Mouse (Mus musculus) mature B cell (primary cell): ENCODE measurements around the gene Opcml.

ENCODE experiments used
- in situ Hi-C: fragments of 300-500 bp; cut with MboI; formaldehyde crosslinking; loops from 2 replicates; pipeline ENCODE4 v1.14.3; 2019

Opcml gene

DNA sequence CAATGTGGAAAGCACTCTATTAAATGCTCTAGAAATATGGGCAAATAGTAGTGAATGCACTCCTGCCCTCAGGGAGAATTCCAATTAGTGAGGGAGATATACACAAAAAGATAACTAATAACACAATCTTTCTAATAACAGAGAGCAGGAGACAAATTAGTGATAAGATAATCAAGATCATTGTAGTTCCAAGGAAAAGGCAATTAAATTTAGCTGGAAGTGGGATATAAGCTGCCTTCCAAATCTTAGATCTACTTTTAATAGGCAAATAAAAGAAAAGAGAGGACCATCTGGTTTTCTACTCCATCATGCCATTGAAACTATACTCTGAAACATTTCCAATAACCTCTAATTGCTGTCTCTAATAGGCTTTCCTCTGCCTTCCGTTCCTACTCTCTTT is 742.6 kb downstream of the Opcml start:
- in situ Hi-C loops, result no loop called here

DNA sequence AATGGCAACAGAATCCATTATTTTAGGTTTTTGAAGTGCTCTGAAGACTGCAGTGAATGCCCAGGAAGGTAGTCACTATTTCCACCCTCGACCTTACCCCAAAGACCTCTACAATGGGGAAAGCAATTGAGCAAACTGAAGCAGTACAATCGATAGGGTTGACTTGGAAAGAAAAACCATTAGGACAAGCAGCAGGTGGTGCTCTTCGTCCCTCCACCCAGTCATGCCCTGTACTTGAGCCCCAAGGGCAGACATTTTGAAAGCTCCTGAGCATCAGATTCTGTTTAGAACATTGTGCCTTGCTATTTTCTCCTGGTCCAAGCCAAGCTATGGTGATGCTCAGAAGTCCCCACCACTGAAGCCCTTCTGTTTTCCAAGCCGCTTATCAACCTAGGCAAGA is 744.4 kb downstream of the Opcml start:
- in situ Hi-C loops, result no loop called here

DNA sequence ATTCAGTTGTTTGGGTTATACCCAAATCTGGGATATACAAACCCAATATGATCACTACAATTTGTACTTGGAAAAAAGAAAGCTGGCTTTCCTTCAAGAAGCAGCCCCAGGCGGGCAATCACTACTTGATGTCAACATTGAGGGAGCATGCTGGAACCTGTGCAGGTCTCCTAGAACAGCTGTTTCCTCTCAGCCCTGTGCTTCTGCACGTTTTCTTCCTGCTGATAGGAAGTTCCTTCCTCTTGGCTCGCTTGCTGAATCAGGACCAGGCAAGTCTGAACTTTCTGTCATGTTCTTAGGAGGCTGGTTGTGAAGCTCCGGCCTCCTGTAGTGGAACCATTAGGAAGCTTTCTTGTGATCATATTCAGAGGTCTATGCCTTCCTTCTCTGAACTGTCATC is 746.1 kb downstream of the Opcml start:
- in situ Hi-C loops, result no loop called here

DNA sequence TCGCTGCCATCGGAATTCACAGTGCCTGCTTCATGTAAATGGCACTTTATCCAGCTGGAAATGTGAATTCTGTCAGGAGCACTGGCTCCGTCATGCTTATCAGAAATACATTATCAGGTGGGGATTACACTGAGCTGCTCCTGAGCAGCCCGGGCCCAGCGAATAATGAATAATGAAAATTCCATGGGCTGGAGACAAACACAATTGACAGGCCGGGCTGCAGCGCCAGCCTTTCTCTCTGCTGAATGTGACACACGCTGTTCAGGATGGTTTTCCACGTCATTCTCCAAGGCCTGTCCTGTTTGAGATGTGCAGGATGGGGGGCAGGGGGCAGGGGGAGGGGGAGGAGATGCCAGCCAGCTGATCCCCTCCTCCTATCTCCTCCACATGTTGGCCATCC is 757.6 kb downstream of the Opcml start:
- in situ Hi-C loops, result no loop called here

DNA sequence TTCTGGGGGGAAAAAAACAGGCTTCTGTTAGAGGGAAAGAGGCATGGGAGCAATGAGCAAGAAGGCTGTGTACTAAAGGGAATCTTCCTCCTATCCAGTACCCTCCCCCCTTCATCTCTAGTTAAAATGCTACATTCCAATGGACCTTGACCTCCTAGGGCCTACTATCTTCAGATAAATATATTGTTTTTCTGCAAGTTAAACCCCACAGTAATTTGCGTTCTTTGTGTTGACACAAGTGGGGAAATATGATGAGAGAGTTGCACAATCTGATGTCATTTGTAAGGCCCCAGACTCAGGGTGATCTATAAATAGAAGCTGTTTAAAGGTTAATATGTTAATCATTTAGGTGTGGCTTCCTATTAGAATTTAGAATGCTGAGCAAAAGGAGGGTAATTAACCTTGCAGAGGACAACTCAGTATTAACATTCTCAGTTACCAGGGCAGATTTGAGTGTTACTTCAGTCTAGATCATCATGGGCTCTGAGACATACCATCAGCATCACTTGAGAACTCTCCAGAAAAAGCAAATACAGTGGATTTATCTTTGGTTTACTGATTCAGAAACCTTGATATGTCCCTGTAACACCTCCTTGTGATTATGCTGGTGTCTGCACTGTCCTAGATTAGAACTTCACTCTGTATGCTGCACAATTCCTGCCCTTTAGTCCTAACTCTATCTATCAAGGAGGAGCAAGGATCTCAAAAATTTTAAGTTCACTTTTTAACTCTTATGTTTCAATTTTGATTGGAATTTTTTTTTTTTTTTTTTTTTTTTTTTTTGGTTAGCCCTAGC is 762.0 kb downstream of the Opcml start:
- in situ Hi-C loops, result no loop called here

DNA sequence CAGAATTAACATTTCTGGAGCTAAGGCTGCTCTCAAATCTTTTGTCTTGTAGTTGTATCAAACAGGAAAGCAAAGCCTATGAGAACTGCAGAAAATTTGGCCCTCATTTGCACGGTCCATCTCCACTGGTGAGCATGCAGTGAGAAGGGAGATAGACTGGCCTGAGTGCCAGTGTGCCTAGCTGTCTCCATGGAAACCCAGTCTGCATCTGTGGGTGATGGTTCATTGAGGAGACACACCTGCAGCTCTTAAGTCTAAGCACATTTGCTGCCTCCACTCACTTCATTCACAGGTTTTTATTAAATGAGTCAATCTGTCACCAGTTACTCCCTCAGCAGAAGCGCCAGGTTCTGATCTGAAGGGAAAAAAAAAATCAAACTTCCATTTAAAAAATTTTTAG is 768.1 kb downstream of the Opcml start:
- in situ Hi-C loops, result no loop called here

DNA sequence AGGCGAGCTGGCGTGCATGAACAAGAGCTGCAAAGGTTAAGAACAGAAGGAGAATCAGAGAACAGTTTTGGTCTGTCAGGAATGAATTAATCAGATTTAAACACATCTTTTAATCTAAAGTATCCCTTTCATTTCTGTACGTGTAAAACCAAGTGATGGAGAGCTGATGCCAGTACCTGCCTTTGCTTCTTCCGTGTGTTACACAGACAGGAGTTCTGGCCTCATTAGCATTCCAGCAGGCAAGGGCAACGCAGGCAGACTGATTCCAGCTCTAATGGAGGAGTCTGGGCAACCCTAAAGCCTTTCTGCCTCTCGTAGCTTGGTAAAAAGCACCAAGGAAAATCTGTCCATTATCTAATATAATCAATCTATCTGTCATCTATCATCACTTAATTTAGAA is 771.2 kb downstream of the Opcml start:
- in situ Hi-C loops, result no loop called here

DNA sequence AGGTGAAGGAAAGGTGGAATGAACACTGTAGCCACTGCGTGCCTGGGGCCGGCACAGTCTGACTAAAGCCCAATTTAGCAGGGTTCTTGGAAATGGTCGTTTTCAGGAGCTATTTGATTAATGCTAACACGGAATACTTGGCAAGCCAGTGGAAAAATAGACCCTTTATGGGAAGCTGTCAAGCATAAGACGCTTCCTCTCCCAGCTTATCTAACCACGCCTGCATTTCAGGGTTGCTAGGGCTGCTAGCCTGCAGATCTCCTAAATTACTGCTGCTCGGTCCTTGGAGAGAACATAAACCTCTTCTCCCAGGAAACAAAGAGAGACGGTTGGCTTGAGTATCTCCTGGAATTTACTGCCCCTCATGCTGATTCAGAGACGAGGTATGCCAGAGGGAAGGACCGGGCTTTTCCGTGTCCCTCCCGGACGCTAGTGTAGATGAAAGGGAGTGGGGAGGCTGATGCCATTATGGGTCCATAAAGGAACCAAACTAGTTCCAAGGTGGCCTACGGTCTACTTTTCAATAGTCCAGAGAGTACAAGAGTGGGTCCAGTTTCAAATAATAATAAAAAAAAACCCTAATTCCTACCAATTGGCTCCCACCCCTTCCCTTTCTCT is 772.6 kb downstream of the Opcml start:
- in situ Hi-C loops, result no loop called here

DNA sequence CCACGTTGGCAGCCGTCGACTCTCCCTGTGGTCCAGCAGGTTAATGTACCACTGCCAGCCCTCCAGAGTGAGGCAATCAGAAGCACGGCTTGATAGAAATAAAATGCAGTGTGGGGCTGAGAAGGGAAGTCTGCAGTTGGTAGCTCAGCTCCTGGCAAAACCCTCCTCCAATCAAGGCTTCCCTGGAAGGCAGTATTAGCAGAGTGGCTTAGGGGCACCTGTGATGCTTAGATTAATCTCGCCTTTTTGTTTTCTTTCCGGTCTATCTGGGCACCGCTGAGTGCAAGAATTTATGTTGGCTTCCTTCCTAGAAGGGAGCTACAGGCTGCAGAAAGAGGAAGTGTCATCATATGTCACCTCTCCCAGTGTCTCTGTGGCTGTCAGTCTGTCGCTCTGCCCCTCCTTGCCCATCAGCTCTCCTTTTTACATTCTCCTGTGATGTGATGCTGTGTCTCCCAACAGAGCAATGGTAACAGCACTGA is 778.5 kb downstream of the Opcml start:
- in situ Hi-C loops, result no loop called here

DNA sequence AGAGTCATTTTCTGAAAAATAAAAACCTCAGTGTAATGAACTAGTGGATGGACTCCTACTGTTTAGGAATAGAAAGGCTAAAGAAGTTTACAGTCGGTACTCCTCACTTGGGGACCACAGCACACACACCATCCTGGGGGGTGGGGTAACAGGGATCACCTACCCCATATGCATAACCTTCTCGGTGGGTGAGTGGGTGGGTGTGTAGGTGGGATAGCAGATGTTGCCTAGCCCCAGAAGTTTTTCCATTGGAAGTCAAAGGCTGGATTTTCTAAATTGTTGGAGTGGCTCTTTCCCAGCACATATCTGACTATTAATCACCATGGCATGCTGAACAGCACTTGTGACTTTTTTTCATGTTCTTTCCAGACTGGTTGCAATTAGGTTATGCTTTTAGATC is 779.2 kb downstream of the Opcml start:
- in situ Hi-C loops, result no loop called here

DNA sequence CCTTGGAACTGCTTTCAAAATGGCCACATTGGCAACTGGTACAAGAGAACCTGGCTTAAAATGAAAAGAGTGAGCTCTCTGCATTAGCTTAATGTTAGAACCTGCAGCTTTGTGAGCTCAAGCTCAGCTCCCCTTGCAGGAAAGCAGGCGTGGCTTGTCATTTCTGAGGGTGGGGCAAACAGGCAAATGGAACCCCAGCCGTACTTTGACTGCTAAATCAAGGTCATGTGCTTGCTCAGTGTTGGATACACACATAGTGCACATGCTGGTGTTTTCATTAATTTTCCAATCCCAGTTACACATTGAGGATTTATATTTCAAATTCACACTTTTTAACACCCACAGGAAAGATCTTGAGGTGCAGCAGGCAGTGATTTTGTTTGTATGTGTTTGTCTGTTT is 781.1 kb downstream of the Opcml start:
- in situ Hi-C loops, result no loop called here

DNA sequence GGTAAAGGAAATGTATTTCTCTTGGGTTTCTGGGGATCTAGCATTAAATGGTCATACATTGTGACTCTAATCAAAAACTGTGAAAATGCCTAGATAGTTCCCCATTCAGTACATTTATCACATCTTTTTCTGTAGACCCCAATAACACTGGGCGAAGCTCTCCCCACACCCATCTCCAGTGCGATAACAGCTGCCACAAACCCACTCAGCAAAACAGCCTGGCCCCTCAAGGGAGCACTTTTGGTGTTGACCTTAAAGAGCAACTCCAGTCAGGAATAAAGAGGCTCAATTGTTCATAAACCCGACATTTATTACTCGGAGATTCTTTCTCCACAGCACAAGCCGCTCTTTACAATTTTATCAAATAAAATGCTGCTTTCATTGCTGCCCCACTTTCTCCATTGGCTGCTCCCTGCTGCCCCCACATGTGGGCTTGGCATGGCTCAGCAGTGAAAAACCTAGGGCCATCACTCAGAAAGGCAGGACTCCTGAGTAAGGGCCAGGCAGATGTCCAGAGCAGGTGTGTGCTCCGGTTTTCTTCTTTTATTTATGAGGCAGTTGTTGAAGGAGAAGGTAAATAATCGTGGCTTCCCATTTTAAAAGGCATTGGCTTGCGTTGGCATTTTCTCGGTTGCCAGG is 781.7 kb downstream of the Opcml start:
- in situ Hi-C loops, result no loop called here

DNA sequence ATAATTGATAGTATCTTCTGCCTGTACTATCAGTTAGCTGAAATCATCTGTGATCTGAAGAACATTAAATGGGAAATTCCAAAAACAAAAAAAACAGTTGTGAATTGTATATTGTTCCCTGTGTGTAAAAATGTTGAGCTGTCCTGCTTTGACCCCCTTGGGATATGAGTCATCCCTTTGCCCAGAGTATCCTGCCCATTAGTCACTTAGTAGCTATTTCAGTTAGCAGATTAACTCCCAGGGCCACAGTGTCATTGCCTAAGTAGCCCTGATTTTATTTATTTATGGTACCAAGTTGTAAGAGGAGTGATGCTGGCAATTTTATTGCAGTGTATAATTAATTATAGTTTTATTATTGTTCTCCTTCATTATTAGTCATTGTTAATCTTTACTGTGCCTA is 788.2 kb downstream of the Opcml start:
- in situ Hi-C loops, result no loop called here

DNA sequence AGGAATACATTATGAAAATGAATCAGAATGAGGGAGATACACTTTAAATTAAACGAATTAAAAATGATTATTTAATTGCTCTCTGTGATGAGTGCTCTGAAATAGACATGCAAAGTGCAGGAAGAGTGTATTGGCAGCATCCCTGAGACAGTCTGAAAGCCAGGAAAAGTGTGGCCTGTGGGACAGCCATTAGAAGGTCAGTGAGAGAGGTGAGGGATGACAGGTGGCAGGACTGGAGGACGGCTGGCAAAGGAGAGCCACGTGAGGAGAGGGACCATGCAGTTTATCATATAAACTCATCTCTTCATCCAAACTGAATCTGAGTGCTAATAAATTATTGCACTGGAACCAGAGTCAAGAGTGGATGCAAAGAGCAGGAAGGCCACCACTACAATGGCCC is 796.7 kb downstream of the Opcml start:
- in situ Hi-C loops, result no loop called here

DNA sequence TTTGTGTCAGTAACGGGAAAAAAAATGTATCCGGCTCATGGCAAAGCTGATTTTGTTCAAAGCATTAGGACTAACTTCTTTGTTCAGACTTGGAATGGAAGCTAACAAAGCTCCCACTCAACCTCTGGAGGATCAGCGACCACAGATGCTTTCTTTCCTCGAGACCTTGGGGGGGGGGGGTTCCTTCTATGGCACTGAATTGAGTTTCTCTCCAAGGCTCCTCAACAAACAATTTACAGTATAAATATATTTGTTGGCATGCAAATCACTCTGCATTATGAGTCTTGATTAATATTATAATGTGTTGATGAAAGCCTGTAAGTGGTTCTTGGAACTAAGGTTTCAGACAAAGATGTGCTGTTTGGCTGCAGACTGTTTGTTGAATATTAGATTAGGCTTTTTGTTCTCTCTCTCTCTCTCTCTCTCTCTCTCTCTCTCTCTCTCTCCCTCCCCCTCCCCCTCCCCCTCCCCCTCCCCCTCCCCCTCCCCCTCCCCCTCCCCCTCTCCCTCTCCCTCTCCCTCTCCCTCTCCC is 797.3 kb downstream of the Opcml start:
- in situ Hi-C loops, result no loop called here

DNA sequence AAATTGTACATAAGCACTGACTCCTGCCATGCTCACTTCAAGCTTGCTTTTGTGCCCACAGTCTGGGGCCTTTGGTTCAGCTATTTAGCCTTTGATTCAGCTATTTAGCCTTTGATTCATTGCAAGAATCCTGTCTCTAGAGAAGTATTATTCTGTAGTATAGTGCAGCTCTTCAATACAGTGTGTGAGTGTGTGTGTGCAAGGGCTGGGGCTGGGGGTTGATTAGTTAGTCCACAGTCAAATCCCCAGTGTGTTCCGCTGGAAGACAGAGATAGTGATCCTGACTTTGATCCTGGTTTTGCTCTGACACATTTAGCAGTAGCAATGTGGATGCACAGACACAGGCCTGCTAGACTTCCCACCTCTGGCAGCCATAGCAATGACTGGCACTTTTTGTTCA is 797.9 kb downstream of the Opcml start:
- in situ Hi-C loops, result no loop called here

DNA sequence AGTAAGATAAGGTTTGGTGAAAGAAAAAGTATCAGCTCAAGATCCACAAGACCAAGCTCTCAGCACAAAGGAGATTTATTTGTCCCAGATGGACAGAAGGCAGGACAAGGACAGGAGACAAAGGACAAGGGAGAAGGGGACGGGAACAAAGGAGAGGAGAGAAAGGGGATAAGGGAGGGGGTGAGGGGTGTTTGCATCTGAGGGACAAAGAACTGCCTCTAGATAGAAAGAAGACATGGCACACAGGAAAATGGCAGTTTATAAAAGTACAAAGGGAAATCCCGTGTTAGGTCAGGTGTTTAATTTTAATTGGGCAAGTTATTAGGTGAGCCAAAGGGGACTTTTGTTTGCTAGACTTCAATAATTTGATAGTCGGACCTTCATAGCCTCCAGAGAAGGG is 801.6 kb downstream of the Opcml start:
- in situ Hi-C loops, result no loop called here

DNA sequence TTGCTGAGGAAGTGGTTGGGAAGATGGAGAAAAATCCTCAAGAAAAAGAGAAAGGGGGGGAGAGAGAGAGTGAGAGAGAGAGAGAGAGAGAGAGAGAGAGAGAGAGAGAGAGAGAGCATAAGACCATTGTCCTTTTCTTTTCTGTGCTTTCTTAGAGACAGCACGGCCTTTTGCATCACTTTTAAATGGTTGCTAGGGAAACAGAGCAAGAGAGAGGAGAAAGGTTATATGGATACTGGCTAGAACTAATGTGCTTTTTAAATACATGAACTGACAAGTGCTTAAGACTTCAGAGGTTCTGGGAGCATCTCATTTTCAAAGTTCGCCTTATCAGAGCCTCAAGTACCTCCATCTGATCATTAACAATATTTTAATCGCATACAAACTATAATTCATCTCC is 804.5 kb downstream of the Opcml start:
- in situ Hi-C loops, result no loop called here

DNA sequence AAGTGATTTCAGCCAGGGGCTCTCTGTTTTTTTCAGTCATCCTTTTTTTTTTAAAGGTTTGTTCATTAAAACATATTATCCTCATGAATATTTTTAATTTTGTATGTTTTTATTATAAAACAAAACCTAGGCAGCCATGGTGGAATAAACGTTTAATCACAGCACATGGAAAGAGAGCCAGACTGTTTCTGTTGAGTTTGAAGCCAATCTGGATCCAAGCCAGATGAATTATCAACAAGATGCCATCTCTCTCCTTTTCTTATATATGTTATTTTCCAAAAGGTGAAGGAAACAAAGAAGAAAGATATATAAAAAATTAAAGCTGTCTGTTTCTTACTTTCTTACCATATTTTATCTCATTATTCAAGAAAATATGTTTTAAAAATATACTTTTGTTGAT is 815.0 kb downstream of the Opcml start:
- in situ Hi-C loops, result no loop called here

DNA sequence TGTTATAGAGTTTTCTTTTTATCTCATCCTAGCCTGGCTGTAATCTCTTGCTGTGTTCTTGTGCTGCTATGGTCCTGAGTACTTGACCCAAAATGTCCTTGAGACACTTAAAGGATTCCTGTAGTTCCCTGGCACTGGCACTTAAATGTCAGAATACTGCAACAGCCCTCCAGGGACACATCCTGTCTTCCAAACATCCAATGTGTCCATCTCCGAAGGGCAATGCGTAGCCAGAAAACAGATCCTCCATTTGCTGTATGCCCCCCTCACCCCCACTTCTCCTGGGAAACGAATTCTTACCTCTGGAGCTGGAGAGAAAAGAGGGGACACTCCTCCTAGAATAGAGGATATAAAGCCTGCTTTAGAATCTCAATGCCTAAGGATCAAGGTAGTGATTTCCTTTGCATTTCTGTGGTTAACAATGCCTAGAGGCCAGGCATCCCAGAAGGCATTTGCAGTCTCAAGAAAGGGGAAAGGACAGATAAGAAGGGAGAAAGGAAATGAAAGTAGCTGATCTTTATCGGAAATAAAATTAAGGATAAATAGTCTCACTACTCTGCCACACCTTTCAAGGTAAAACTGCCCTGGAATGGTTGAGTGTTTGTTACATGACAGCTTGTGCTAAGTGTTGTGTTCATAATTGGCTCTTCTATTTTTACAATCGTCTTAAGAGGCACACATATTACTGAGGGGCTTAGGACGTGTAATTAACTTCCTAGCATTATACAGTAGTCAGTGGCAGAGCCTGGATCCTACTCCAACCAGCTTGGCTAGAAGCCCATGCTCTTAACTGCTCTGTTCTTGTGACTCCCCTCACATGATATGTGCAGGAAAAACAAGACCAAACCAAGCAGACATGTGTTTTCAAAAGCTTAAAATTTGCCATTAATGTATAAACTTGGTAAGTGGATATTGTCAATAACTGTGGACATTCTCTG is 823.4 kb downstream of the Opcml start:
- in situ Hi-C loops, result no loop called here

DNA sequence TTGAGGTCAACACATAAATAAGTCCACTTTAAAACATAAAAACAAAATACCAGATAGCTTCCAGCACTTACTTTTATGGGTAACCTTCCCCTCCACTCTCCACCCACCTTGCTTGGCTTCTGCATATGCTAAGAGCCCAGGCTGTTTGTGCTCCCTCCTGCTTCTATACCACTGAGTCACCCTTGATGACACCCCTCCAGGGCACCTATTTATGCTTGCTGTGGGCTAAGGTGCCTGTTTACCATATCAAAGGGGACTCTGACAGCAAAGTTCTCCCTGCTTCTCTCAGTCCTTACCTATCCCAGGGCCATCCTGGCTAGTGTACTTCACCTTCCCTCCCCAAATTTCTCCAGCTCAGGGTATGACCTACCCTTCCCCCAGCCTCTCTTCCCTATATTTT is 824.9 kb downstream of the Opcml start:
- in situ Hi-C loops, result no loop called here

DNA sequence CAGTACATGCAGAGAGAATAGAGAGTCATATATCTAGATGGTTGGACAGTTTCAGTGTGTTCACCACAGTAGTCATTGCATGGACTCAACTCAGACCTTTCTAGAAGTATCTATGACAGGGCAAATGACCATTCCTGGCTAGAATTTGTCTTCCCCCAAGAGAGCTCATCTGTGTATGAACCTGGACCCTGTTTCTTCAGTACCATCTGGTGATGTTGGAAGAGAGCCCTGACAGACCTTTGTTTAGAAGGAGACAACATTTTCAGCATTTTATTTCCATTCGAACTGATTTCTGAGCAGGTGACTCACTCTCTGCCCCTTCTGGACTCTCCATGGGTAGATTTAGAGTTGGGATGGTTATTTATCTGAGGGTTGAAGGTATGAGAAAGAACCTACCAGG is 827.1 kb downstream of the Opcml start:
- in situ Hi-C loops, result no loop called here
